Mouse (Mus musculus) retina, adult 2 months (tissue): ENCODE measurements around the gene Brinp2.

Experiments used
- DNase-seq: peaks from one replicate; pipeline ENCODE4 v3.0.0-alpha.2; 2012; ENCODE audit warnings: low read depth, low spot score

The Brinp2 gene

DNA sequence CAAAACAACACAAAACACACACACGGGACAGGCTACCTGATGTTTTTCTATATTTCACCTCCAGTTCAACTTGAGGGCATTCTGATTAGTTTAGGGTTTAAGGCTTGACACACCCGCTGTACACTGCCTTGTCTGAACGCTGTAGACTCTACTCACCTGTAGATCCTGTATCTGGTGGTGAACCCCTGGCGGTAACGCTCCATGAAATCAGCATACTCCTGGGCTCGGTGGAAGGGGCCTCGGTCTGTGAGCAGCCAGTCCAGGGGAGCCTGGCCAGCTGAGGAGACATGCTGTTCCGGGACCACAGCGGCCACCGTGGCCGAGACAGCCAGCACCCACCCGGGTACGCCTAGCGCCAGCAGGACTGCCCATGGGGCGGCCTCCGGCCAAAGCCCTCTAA, 60.9 kb downstream of the Brinp2 start:
- DNase-seq = no peak

DNA sequence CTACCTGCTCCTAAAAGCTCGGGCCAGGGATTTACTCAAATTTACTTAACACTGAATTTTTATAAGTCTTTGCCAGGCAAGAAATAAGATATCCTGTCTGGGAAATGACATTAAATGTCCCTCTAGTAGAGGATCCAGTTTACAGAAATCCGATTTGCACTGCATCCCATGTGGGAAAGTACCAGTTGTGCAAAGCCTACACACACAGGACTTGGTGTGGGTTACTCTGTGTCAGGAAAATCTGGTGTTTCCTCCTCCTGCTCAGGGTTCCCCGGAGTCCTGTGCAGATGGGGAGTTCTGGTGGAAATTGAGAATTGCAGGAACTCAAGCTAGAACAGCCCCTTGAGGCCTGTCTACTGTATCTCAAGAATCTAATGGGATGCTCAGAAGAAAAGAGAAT, 70.9 kb downstream of the Brinp2 start:
- DNase-seq = no peak

DNA sequence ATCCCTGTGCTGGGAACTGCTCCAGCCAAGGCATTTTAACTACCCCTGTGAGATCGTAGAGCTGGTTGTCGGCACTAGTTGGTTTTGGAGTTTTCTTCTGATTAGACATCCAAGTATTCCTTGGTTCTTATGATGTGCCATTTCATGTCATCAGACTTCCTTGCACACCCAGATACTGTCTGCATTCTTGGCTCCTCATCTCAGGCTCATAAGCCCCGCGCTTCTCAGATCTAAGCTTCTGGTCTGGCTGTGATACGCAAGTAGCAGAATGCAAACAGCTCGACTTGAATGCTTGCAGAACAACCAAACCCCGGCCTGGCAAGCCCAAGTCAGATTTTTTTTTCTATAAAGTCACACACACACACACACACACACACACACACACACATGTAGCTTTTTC, 72.3 kb downstream of the Brinp2 start:
- no peak for DNase-seq

DNA sequence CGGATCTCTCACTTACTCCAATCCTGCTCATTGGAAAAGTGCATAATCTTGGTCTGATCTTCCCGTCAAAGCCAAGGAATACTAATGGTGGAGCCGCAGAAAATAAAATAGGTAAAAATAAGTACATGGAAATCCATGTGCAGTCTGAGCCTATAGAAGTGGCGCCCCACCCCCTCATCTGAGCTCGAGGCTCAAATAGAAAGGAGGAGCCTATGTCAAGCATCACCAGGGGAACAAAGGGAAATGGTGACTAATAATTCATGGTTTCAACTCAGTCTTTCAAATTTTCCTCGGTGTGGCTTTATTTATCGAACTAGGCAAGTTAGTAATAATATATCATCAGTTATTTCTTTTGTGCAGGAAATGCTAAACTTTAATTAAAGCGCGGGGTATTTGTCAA, 84.1 kb downstream of the Brinp2 start:
- no peak for DNase-seq

DNA sequence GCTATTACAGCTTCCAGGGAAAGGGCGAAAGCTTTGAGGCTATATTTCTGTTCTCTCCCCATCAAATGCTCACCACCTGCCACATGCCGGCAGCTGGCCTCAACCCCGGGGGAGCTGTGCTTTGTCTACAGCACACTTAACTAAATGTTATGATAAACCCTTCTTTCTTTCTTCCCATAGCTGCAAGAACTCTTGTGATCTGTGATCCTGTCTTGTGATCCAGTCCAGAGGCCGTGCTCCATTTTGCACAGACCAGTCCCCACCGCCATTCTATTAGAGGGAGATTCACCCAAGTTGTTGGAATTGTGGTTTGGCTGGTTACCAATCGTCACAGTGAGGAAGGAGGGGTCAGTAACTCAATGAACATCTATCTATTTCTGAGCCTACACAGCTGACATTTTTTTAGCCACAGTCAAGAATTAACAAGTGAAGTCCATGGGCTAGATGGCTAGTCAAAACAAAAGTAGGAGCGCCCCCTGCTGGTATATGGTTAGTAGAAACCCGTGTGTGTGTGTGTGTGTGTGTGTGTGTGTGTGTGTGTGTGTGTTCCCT, 89.0 kb downstream of the Brinp2 start:
- peak; percentile 34 for DNase-seq

DNA sequence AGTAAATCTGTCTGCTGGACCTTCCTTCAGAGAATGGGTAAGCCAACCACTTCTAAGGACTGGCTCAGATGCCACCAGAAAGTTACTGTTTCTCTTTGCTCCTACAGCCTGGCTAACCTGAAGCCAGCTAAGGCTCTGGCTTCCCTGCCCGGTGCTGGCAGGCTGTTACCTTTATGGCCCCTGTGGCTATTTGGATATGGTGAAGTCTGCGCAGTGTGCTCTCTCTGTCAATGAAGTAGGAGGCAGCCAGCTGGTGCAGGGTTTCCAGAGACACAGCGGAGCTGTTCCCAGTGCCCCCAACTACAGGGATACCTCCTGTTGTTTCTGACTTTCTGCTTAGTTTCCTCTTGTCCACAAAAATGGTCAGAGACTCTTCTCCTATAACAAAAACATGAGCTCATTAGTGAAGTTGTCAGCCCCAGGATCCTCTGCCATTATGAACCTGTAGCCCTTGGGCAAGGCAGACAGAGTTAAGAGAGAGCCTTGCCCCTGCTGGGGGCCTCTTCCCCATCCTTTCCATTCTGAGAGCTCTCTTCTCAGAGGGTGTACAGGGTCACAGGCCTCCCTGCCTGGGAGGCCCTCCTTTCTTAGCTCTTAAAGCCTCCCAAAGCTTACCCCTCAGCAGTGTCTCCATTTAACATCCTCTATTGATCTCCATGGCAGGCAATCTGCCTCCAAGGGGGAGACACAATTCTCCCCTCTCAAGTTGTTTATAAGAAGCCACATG, 89.7 kb downstream of the Brinp2 start:
- DNase-seq = no peak

DNA sequence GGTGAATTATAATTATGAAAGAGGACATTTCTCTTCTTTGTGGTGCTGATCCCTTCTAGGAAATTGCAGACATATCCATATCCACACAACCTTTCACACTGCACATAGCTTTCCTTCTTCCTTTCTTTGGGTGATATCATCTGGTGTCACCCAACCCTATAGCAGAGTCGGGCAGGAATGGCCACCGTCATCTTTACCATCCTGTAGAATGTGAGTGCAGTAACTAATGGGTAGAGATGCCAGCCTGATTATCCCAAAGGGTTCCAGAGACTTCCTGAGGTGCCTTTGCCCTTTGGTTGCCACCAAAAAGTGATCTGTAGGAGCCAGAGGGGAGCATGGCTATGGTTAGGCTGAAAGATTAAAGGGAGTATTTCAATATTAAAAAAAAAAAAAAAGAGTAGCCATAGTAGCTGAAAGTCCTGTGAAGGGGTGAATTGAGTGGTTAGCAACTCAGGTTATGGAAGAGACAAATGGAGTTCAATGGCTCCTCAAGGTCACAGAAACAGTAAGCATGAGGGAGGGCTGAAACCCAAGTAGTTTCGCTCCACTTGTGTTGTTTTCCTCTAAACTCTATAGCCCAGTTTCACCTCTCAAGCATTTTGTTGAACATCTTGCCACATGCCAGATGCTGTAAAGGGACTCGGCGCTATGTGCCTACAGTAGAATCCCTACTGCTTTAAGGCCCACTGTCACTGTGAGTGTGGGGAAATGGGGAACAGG, 96.5 kb downstream of the Brinp2 start:
- no peak for DNase-seq

DNA sequence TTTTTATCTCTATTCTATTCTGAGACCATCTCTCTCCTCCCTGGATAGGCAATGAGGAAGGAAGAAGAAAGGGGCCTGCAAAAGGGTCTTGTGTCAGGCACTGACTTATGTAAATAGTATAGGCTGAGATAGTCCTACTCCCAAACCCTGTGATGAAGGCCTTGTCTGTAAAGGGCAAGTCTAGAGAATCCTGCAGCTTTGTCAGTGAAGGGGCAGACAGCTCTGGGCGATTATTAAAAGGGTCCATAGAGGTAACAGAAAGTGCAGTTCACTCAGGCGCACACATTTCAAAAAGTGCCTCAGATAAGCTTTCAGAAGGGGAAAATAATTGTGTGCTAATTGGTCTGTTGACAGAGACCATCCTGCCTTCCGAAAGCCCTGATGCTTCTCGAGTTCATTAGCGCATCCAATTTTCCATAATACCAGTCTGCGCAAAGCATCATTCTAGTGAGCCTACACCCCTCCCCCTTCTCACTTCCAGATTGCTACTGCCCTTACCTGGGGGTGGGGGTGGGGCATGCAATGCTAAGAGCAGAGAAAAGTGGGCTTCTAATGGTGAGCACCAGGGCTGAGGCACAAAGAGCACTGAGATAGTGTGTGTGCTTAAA, 97.3 kb downstream of the Brinp2 start:
- DNase-seq = no peak

DNA sequence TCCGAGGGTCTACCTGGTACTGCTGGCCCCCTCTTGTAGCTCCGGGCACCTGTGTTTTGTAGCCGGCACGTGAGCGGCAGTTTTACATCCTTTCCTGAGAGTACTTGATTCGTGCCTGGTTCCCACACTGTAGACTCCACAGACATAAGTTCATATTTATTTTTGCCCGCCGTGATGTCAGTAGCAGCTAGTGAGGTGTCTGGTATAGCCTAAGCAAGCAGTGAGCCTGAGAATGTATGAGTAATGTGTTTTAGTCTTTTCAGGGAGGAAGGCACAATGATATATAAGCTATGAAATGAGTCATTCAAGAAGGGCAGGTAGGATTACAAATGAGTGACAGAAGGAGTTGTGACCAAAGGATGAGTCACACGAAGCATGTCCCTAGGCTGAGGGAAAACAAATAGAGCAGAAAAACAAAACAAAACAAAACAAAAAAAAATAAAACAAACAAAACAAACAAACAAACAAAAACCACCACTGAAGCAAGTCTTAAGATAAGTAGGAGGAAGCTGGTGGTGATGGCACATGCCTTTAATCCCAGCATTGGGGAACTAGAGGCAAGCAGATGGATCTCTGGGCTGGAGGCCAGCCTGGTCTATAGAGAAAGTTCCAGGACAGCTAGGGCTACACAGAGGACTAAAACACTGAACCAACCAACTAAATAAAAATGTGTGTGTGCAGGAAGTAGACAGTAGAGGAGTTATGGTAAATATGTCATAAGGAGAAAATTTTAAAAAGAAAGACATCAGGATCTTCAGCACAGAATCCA, 100.0 kb downstream of the Brinp2 start:
- no peak for DNase-seq

DNA sequence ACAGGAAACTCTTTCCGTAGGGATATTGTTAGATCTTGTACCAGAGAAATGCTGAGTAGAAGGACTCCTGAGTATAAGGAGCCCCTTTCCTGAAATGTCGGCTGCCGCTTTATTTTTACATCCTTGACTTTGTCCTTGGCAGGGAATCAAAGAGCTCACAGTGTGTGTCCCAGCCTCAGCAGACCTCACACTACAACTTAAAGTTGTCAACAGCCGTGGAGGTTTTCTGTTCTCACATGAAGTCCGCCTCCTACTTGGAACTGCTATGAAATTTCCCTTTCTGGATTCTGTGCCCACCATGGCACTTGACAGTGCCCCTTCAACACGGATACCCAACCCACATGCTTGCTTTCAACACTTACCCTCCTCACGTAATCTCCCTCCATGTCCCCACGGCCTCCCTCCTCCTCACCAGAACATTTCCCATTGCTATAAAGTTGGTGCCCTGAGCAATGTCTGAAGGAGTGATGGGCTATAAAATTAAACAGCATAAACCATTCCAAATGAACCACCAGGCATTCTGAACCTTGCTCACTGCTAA, 103.4 kb downstream of the Brinp2 start:
- no peak for DNase-seq

DNA sequence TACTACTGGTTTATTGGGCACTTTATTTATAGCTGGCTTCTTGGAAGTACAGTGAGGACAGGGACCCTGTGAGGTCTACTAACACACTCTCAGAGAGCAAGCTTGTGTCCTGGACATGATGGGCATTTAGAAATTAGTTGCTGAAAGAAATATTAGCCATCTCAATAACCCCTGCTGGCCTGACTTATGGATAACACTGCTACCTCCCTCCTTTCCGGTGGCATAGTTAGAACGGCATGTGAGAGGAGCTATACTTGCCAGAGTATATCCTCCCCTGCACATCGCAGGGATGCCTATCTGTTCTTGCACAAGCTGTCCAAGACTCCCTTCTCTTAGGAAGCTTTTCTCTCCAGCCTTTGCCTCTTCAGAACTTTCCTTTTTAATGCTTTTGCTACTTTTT, 107.9 kb downstream of the Brinp2 start:
- no peak for DNase-seq

DNA sequence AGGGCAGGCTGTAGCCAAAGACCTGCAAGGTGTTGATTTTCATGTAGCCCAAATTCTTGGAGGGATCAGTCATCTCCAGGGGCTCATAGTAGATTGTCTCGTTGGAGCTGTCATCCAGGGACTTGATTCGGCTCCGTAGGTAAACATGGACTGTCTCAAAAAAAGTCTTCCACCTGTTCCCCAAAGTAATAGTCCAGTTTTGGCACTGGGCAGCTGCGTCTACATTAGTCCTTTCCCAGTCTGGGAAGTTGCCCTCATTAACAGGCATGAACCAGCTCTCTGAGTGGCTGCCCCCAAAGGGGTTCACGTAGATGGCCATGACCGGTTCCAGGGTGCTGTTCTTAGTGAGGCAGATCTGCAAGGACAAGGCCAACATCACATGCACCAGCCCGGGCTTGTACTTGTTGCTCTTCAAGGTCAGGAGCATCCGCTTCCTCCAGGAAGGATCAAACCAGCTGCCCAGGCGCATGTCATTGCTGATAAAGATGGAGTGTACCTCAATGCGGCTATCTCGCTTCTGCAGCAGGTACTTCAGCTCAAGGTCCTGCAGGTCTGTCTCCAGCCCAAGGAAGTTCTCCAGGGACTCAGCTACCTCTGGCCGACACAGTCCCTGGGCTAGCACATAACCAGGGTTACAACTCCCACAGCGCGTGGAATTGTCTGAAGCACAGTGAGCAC, 109.5 kb downstream of the Brinp2 start:
- DNase-seq = no peak

DNA sequence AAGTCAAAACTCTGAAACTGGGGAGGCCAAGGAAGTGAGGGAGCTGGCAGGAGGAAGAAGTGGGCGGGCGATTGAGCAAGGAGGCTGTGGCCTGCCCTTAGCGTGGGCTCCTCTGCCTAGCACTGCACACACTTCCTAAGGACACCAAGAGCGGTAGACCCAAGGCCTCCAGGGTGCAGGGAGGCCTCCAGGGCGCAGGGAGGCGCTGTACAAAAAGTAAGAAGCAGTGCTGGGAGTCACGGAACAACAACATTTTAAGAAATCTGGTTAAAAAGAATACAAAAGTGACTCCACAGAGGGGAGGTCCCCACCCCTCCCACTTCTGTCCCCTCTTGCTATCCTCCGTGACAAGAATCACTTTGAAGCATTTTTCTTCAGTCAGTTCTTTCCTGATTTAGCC, 110.6 kb downstream of the Brinp2 start:
- DNase-seq = no peak

DNA sequence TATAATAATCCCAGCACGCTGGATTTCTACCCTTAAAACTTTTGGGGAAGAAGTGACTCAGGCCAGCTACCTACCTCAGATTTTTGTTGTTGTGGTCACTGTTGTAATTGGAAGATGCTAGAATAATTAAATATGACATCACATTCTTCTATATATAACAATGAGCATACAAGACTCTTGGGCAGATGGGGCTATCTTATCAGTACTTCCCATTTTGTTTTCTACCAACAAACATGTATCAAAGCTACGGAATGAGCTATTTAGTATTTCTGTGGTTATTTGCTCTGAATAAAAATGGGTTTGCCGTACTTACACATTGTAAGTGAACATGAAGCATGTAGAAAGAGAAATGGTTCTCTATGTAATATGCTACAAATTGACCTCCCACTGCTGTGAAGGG, 112.1 kb downstream of the Brinp2 start:
- DNase-seq = no peak

DNA sequence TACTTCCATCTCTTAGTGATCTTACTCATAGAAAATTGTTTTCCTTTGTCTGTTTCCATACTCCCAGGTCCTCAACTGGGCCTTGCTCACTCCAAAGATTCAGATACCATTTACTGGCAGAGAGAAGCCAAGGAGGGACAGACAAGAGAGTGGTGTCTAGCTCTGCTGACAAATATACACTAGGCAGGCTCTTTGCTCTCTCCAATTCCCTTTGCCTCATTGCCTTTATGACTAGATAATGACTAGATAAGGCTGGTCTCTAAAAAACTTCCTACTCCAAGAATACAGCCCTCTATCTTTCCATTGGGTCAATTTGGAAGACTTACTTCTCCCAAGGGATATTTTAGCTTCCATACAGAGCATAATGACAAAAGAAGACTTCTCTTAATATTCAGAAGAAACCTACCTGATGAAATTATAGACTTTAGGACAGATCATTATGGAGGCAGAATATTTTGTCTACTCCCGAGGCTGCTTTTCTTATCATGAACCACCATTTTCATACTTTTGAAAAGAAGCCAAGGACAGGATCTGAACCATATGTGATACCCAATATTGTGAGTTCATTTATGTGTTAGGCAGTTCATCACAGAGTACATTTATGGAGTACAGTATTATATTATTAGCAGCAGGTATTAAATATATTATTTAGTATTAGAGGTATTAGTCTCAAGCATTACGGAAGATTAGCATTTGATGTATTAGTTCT, 114.1 kb downstream of the Brinp2 start:
- no peak for DNase-seq

DNA sequence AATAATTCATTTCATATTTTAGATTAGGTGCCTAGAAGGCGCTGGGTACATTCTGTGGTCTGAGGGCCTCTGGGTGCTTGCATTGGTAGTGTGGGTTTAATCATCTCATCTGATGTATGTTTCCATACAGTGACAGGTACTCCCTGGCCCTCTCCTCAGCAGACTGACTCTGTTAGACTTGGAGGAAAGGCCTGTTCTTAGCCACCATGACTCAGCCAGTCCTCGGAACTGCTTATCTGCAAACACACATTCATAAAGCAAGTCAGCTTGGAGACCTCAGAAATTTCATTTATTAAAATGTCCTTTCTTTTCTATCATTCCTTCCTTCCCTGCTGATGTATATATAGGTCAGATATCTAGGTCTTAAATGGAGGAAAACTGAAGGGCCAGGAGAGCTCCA, 116.3 kb downstream of the Brinp2 start:
- DNase-seq = no peak

DNA sequence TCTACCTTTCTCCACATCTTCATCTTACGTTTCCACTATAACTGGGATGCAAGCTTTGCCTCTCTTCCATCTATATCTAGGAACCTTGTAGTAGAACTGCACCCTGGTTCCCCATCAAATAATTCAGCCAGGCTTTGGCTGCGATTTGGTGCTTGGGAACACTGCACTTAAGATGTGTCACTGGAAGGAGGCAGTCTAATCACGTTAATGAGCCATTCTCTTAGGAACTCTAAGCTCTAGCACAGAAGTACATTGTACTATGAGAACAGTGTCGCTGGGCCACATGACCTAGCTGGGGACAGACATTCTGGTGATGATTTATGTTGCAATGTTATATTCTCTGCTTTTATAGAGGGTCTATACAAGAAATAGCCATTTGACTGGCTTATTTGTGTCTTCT, 117.4 kb downstream of the Brinp2 start:
- DNase-seq = no peak

DNA sequence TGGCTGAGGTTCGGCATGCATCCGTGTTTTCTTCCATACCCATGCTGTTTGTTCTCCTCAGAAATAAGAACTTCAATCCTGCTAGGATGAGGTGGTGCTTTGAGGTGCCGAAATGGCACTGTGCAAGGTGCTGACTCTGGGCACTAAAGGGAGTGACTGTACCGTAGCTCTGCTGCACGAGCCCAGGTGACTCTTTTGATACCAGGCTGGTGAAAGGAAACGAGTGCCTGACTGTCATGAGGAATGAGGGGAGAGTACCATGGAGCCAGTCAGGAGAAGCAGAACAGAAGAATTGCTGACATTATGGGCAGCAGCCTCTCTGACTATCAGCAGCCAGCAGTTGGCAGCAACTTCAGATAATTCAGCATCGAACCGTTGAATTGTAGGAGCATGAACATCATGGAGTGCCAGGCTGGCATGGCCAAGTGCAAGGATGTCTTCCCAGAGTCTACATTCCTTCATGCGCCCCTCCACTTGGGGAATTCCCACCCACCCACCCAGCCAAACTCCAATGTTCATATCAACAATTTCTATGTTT, 127.4 kb downstream of the Brinp2 start:
- DNase-seq = no peak

DNA sequence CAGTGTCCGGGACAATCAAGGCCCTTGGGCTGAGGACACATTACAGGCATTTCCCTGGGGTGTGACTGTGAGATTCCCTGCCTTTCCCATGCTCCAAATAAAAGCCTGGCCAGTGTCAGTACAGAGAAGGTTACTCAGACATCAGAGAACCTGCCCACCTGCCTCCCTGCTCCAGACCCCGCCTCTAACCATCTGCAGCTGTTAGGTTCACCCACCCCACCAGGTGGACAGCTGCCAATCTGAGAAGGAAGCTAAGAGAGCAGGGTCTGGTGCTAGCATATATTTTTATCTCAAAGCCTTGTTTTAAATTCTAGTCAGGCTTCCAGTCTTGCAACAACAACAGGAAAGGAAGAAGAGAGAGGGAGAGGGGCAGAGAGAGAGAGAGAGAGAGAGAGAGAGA, 128.9 kb downstream of the Brinp2 start:
- no peak for DNase-seq

DNA sequence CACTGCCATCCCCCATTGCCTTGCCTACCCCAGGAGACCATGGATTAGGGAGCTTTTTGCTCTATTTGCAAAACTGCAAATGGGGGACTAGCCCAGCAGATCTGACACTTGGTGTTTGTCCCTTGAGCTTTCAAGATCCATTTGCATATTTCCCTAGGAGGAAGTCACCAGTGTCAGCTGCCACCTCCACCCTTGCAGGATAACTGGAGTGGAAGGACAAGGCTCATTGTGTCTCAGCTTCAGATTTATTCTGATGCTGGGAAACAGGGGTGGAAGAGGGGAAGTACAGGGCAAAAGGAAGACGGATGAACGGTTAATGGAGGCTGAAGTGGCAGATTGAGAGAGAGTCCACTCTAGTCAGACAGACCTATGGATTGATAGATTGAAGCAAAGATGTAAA, 129.4 kb downstream of the Brinp2 start:
- DNase-seq = no peak
